Mouse (Mus musculus) liver, embryonic 12.5 days (tissue): ENCODE data around the gene Myl6. TPM values are rescaled to one million over a fixed set of nuclear protein-coding genes. Genes with fewer than 3 reads are reported as not detected.
"Not testable (repeated sequence)": the region's sequence is repeated elsewhere in the genome, so short reads cannot be mapped to it uniquely, and the experiment has no call there.

Experiments used
- ATAC-seq: fragments of 200-750 bp; cut with Nextera tagmentation; 2 replicates; pipeline ENCODE4 v1.8.0; 2017; ENCODE audit warnings: moderate number of reproducible peaks, mild to moderate bottlenecking, moderate library complexity
- H3K27ac ChIP-seq: fragments of 300-500 bp; sonication (generic); 2 replicates; pipeline ENCODE4 v1.5.1; 2016; ENCODE audit warnings: mild to moderate bottlenecking
- H3K27me3 ChIP-seq: fragments of 300-500 bp; sonication (generic); replicated peaks from 2 replicates; pipeline ENCODE4 v1.6.1; 2016; ENCODE audit warnings: mild to moderate bottlenecking, moderate library complexity
- H3K36me3 ChIP-seq: fragments of 300-500 bp; sonication (generic); 2 replicates; pipeline ENCODE4 v1.6.1; 2016; ENCODE audit warnings: mild to moderate bottlenecking, moderate library complexity
- H3K4me1 ChIP-seq: fragments of 300-500 bp; sonication (generic); 2 replicates; pipeline ENCODE4 v1.6.1; 2016
- H3K4me2 ChIP-seq: fragments of 300-500 bp; sonication (generic); 2 replicates; pipeline ENCODE4 v1.6.1; 2016; ENCODE audit warnings: mild to moderate bottlenecking, moderate library complexity
- H3K4me3 ChIP-seq: fragments of 300-500 bp; sonication (generic); 2 replicates; pipeline ENCODE4 v1.5.1; 2016; ENCODE audit warnings: mild to moderate bottlenecking, moderate library complexity
- H3K9ac ChIP-seq: fragments of 300-500 bp; sonication (generic); 2 replicates; pipeline ENCODE4 v1.6.1; 2016; ENCODE audit warnings: mild to moderate bottlenecking, moderate library complexity
- H3K9me3 ChIP-seq: fragments of 300-500 bp; sonication (generic); replicated peaks from 2 replicates; pipeline ENCODE4 v1.6.1; 2016; ENCODE audit warnings: mild to moderate bottlenecking, moderate library complexity
- WGBS: fragments of 180-500 bp; shearing (Covaris S2); methylation state at CpG from one replicate; pipeline ENCODE4 v1.1.7; 2016; ENCODE audit not compliant: insufficient replicate concordance; 5-methylcytosine and 5-hydroxymethylcytosine counted together
- polyA plus RNA-seq: library from polyadenylated mRNA; unstranded; fragments of >200 nt; fragmentation: Nextera tagmentation; extraction: Ambion mirVana; gene quantifications from 2 replicates; pipeline ENCODE4 v1.2.1, GENCODE M21; 2016

Gene Myl6
- polyA plus RNA-seq, 1 experiment from 2014 or later = 533 TPM

DNA sequence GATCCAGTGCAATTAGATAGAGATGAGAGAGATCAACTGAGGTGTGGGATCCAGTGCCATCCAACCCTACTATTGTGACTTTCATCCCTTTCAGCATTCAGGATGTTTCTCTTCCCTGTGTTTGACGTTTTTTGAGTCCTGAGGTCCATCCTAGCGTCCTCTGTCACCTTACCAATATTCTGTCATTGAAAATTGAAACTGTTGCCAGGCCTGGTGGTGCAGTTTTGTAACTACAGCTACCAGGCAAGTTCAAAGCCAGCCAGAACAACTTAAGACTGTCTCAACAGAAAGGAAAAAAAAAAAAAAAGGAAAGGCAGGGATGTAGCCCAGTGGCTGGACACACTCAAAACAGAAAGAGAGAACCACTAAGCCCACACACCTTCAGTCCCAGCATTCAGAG, 1.3 kb upstream of the Myl6 start:
- Histone ChIP-seq H3K4me2 (peak overlapping the region; percentile 92), H3K27me3 (no peaks in the 10 kb centered on the region), H3K36me3 (peaks cover 22% of the 10 kb centered on the region), H3K4me1 (peaks cover 64% of the 10 kb centered on the region), H3K4me3 (peak overlapping the region; percentile 86), H3K9me3 (no peaks in the 10 kb centered on the region), H3K9ac (peak overlapping the region; percentile 88), H3K27ac (peak overlapping the region; percentile 90; the same call in 1 of the 2 replicates)
- no peak for ATAC-seq
- 58% methylated on average over 2 of the region's 2 CpGs for whole genome bisulfite sequencing

DNA sequence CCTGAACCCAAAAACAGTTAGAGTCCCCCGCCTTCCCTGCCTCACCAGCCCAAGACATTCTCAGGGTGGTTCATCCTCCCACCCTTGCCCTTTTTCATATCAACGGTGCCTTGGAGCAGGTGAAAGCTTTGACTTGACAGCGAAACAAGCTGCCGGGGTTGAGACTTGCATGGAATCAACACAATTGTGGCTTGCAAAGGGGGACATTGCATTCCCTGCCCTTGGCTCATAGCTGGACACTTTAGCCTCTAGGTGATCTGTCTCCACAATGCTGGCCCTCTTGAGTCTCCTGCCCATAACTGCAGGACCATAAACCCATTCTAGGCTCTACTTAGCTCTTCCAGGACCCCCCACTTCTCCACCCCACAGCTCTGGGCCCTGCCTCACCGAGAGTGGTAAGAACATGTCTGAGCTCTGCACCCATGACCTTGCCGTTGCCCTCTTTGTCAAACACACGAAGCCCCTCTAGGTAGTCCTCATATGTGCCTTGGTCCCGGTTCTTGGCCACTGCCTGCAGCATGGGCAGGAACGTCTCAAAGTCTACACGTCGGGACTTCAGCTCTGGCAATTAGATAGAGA, 811 bp upstream of the Myl6 start:
- Histone ChIP-seq H3K4me3 (peak overlapping the region; percentile 86), H3K9me3 (no peaks in the 10 kb centered on the region), H3K27ac (peak overlapping the region; percentile 90), H3K4me1 (peaks cover 64% of the 10 kb centered on the region), H3K9ac (peak overlapping the region; percentile 88), H3K4me2 (peak overlapping the region; percentile 92), H3K36me3 (peaks cover 27% of the 10 kb centered on the region), H3K27me3 (no peaks in the 10 kb centered on the region)
- 38% methylated on average over 11 of the region's 11 CpGs for WGBS
- ATAC-seq = no peak

DNA sequence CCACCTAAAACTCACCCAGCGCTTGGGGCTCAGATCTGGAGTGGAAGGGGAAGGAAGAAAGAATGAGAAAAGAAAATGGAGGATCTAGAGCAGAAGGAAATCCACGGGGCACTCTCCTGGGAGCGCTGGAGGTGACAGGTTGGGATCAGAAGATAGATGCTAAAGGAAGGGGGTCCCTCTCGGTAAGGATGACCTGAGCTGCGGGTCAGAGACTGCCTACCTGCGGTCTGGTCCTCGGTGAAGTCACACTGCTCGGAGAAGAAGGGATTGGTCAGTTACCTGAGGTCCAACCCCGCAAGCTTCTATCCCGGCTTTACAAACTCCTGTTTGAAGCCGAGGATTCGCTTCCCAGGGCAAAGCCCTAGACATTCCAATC, 638 bp downstream of the Myl6 start:
- H3K9ac ChIP-seq = peak overlapping the region; percentile 88
- H3K4me3 ChIP-seq = peak overlapping the region; percentile 86
- H3K36me3 ChIP-seq = peaks cover 41% of the 10 kb centered on the region
- peak overlapping the region; percentile 90 for H3K27ac ChIP-seq
- 0% methylated on average over 12 of the region's 12 CpGs for WGBS
- no peaks in the 10 kb centered on the region for H3K27me3 ChIP-seq
- H3K4me1 ChIP-seq = peaks cover 62% of the 10 kb centered on the region
- ATAC-seq = peak; percentile 31
- peak overlapping the region; percentile 92 for H3K4me2 ChIP-seq
- no peaks in the 10 kb centered on the region for H3K9me3 ChIP-seq

DNA sequence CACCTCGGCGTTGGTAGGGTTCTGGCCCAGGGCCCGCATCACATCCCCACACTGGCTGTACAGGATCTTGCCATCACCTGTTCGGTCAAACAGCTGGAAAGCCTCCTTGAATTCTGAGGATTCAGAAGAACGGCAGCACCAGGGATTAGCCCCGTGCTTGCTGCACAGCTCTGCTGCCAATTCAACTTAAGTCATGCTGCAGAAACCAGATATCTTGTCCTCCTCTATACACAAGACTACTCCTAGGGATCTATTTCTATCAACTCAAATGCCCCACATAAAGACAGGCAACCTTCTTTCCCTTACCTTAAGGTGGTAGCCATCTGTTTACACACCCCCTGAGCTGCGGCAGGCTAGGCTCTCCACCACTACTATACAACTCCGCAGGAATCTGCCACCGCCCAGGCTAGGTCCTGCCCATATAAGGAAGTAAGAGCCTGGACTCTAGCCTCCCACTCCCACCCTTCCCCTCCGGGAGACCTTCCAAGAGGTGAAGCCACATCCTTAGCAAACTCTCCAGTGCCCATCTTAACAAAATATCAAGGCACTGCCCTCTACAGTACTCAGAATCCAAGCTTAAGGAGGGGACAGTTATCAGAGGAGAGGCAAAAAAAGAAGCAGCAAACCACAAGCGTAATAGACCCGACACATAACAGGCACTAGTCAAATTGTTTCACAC, 1.2 kb downstream of the Myl6 start:
- Histone ChIP-seq H3K4me1 (peaks cover 57% of the 10 kb centered on the region), H3K4me3 (peak overlapping the region; percentile 86), H3K4me2 (peak overlapping the region; percentile 92), H3K9me3 (no peaks in the 10 kb centered on the region), H3K27me3 (no peaks in the 10 kb centered on the region), H3K27ac (peak overlapping the region; percentile 90), H3K9ac (peak overlapping the region; percentile 88), H3K36me3 (peaks cover 47% of the 10 kb centered on the region)
- ATAC-seq = peak; percentile 68
- 24% methylated on average over 12 of the region's 12 CpGs for WGBS

DNA sequence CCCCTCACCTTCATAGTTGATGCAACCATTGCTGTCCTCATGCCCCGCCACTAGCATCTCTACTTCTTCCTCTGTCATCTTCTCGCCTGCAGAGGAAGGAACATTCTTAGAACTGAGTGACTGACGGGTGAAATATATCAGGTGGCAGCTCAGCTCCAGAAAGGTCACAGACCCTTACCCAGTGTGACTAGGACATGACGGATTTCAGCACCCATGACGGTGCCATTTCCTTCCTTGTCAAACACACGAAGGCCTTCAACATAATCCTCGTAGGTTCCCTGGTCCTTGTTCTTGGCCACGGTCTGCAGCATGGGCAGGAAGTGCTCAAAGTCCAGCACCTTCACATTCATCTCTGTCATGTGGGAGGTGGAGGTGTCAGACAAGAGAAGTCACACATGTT, 1.9 kb downstream of the Myl6 start:
- not testable (repeated sequence) for ATAC-seq, H3K9me3 ChIP-seq, H3K27me3 ChIP-seq
- Histone ChIP-seq H3K36me3 (peaks cover 54% of the 10 kb centered on the region), H3K9ac (peak overlapping the region; percentile 88), H3K4me1 (peaks cover 50% of the 10 kb centered on the region), H3K4me2 (peak overlapping the region; percentile 92), H3K4me3 (peak overlapping the region; percentile 86), H3K27ac (peak overlapping the region; percentile 90)
- WGBS = 58% methylated on average over 8 of the region's 8 CpGs

DNA sequence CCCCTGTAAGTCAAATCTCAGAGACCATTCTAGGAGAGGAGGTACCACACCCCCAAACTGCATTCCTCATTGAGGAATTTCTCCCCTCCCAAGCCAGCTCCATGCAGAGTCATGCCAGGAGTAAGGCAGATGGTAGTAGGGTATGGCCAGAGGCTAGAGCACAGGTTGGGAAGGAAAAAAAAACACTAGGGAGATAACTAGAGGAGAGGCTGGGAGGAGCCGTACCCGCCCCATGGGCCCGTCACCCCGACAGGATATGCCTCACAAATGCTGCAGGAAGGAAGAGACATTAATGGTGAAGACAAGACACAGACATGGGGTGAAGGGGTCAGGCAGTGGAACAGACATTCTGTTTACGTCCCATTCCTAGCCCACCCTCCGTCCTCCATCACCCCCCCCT, 2.5 kb downstream of the Myl6 start:
- peak overlapping the region; percentile 90; the same call in 1 of the 2 replicates for H3K27ac ChIP-seq
- H3K9me3 ChIP-seq = no peaks in the 10 kb centered on the region
- WGBS = 45% methylated on average over 6 of the region's 6 CpGs
- ATAC-seq = no peak
- H3K4me3 ChIP-seq = peak overlapping the region; percentile 86
- no peaks in the 10 kb centered on the region for H3K27me3 ChIP-seq
- peak overlapping the region; percentile 92 for H3K4me2 ChIP-seq
- peaks cover 49% of the 10 kb centered on the region for H3K4me1 ChIP-seq
- H3K9ac ChIP-seq = 0 out of 2 replicates have a peak overlapping the region, but pooled peaks have one; percentile 17
- peaks cover 58% of the 10 kb centered on the region for H3K36me3 ChIP-seq

DNA sequence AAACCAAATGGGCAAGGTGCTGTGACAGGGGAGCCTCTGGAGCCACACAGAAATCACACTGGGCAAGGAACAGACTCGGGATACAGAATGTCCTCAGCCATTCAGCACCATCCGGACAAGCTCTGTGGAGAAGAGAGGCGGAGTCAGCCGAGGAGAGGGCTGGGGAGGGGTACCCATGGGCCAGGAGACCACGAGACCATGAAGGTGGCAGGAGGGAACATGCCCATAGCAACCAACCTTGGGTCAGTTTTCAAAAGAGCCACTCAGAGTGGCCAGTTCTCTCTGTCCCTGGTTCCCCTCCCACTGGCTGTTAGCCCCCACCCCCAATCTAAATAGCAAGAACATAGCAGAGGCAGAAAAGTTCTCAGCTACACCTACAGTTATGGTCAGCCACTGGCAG, 3.0 kb downstream of the Myl6 start:
- ATAC-seq = no peak
- WGBS = 63% methylated on average over 5 of the region's 5 CpGs
- no peaks in the 10 kb centered on the region for H3K27me3 ChIP-seq
- H3K9me3 ChIP-seq = no peaks in the 10 kb centered on the region
- peaks cover 49% of the 10 kb centered on the region for H3K4me1 ChIP-seq
- H3K27ac ChIP-seq = 0 out of 2 replicates have a peak overlapping the region, but pooled peaks have one; percentile 90
- H3K9ac ChIP-seq = 0 out of 2 replicates have a peak overlapping the region, but pooled peaks have one; percentile 17
- H3K4me2 ChIP-seq = peak overlapping the region; percentile 92
- H3K36me3 ChIP-seq = peaks cover 64% of the 10 kb centered on the region
- H3K4me3 ChIP-seq = 0 out of 2 replicates have a peak overlapping the region, but pooled peaks have one; percentile 86

DNA sequence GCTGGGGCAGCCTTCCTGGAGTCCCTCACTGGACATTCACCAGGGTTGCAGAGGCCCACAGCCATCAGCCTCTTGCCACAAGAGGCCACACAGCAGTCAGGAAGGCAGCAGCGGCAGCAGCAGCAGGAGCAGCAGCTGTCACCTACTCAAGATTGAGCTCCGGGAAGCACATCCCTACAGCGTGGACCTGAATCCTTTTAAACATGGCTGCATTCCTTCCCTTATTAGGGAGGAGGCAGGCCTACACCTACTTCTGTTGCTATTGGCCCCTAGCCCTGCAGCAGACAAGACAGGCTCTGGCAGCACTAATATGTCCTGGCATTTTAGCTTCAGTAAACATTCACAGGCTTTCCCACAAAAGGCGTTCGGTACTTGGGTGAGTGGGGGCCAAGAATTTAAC, 3.7 kb downstream of the Myl6 start:
- Histone ChIP-seq H3K9ac (no peak overlapping the region; the same call in 1 of the 2 replicates), H3K4me2 (no peak overlapping the region), H3K27ac (peak overlapping the region; percentile 61; the same call in 1 of the 2 replicates), H3K36me3 (peaks cover 70% of the 10 kb centered on the region), H3K4me3 (no peak overlapping the region), H3K4me1 (peaks cover 43% of the 10 kb centered on the region), H3K27me3 (no peaks in the 10 kb centered on the region), H3K9me3 (no peaks in the 10 kb centered on the region)
- WGBS = 76% methylated on average over 5 of the region's 5 CpGs
- no peak for ATAC-seq

DNA sequence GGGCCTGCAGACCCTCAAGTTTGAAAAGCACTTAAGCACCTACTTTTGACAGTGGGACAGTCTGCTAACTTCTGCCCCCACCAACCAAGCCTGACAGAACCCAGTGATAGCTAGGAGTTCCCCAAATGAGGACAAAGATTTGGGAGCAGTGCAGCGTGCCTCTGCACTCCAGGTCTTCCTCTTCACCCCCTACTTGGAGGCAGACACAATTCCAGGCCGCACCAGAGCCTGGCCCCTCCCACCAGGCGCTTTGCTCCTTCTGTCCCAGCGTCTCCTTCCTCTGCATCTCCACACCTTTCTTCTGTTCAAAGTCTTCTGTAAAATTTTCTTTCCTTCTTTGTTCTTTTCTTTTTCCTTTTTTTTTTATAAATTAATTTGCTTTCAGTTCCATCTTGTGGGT, 4.2 kb downstream of the Myl6 start:
- no peak overlapping the region for H3K4me3 ChIP-seq
- no peak overlapping the region; the same call in 1 of the 2 replicates for H3K9ac ChIP-seq
- no peak overlapping the region for H3K4me2 ChIP-seq
- H3K9me3 ChIP-seq = no peaks in the 10 kb centered on the region
- no peak for ATAC-seq
- peaks cover 74% of the 10 kb centered on the region for H3K36me3 ChIP-seq
- WGBS = 68% methylated on average over 4 of the region's 4 CpGs
- H3K27me3 ChIP-seq = no peaks in the 10 kb centered on the region
- H3K4me1 ChIP-seq = peaks cover 39% of the 10 kb centered on the region
- peak overlapping the region; percentile 61; the same call in 1 of the 2 replicates for H3K27ac ChIP-seq

DNA sequence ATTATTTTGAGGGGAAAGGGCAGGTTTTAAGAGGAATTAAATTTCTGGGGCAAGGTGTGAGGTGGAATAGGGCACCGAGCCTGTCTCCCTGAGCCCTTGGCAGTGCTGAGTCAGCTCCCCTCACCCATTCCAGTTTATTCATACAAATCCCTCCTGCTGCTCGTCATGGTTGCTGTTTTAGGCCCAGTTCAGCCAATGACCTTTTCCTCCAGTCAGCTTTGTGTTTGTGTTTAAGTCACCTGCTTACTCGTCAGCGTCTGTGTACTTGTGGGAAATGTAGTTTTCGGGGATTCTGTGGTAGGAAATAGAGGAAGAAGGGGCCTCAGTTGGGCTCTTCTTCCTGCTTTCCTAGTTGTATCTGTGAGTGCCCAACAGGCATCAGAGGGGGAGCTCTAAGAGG, 4.6 kb downstream of the Myl6 start:
- Histone ChIP-seq H3K9ac (no peak overlapping the region), H3K36me3 (peaks cover 78% of the 10 kb centered on the region), H3K4me1 (peaks cover 35% of the 10 kb centered on the region), H3K27ac (no peak overlapping the region), H3K4me2 (no peak overlapping the region), H3K4me3 (no peak overlapping the region), H3K27me3 (no peaks in the 10 kb centered on the region), H3K9me3 (no peaks in the 10 kb centered on the region)
- WGBS = 56% methylated on average over 5 of the region's 5 CpGs
- no peak for ATAC-seq

DNA sequence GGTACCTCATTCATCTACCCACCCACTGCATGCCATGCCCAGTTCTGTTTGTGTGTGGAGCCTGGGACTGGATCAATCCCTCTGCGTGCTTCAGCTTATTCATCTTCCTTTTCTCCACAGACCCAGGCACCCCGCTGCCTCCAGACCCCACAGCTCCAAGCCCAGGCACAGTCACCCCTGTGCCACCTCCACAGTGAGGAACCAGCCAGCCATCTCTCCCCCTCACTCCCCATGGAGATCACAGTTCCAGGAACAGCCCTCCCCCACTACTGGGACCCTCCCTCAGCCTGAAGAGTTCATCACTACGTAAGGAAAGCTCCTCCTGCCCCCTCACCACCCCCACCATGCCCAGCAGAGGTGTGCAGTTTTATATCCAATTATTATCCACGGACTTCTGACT, 5.2 kb downstream of the Myl6 start:
- WGBS = 79% methylated on average over 4 of the region's 4 CpGs
- H3K36me3 ChIP-seq = peaks cover 84% of the 10 kb centered on the region
- H3K27ac ChIP-seq = no peak overlapping the region
- H3K9me3 ChIP-seq = no peaks in the 10 kb centered on the region
- no peak overlapping the region for H3K4me3 ChIP-seq
- H3K4me1 ChIP-seq = peaks cover 35% of the 10 kb centered on the region
- ATAC-seq = no peak
- H3K4me2 ChIP-seq = no peak overlapping the region
- H3K27me3 ChIP-seq = no peaks in the 10 kb centered on the region
- no peak overlapping the region for H3K9ac ChIP-seq

DNA sequence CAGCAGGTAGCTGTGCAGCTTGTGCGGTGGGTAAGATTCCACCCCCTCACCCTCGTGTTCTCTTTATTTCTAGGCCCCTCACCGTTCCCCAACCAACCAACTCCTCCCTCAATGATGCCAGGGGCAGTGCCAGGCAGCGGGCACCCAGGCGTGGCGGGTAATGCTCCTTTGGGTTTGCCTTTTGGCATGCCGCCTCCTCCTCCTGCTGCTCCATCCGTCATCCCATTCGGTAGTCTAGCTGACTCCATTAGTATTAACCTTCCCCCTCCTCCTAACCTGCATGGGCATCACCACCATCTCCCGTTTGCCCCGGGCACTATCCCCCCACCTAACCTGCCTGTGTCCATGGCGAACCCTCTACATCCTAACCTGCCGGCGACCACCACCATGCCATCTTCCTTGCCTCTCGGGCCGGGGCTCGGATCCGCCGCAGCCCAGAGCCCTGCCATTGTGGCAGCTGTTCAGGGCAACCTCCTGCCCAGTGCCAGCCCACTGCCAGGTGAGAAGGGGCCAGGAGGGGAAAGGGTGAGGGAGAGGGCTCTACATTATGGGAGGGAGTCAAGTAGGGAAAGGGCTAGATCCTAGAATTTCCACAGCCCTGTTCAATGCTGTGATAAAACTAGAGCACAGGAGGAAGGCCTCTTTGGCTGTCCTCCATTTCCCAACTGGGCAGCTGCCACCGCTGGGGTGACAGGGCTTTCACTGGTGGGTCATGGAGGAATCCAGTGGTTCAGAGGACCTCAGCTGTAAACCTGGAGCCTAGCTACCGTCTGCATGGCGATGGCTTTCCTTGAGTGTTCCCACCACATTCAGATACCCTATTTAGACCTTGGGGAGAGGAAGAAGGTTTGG, 5.9 kb downstream of the Myl6 start:
- H3K36me3 ChIP-seq = peaks cover 91% of the 10 kb centered on the region
- H3K27me3 ChIP-seq = no peaks in the 10 kb centered on the region
- no peak overlapping the region for H3K9ac ChIP-seq
- H3K9me3 ChIP-seq = no peaks in the 10 kb centered on the region
- no peak for ATAC-seq
- no peak overlapping the region for H3K27ac ChIP-seq
- no peak overlapping the region for H3K4me3 ChIP-seq
- no peak overlapping the region for H3K4me2 ChIP-seq
- peaks cover 35% of the 10 kb centered on the region for H3K4me1 ChIP-seq
- WGBS = 90% methylated on average over 22 of the region's 22 CpGs
